Mouse (Mus musculus): Measurements from ENCODE around the gene Gcdh. TPM values are rescaled to one million over a fixed set of nuclear protein-coding genes. Genes with fewer than 3 reads are reported as not detected.

Gene Gcdh
- total RNA-seq, 1 experiment from 2014 or later, result 25.2 TPM

GRCm38 (mm10) chr8:84838513-84838912, 55.2 kb downstream of the Gcdh start:
- no peak for ATAC-seq (replicated peaks; ENCODE audit: low read depth, poor library complexity, severe bottlenecking)

GRCm38 (mm10) chr8:84837912-84838470, 55.7 kb downstream of the Gcdh start:
- no peak for ATAC-seq (replicated peaks; ENCODE audit: low read depth, poor library complexity, severe bottlenecking)

GRCm38 (mm10) chr8:84837149-84837911, 56.4 kb downstream of the Gcdh start:
- ATAC-seq (replicated peaks; ENCODE audit: low read depth, poor library complexity, severe bottlenecking), result no peak

Other genes with a start within 250 kb of the Gcdh start
- 73.6 and 80.7 TPM in 2 replicates for gene Ier2, start 231.1 kb downstream of the Gcdh start, total RNA-seq (2017)
- 85.0 and 102 TPM in 2 replicates for gene Trmt1, start 207.6 kb downstream of the Gcdh start, total RNA-seq (2017)
- gene Nacc1, start 206.1 kb downstream of the Gcdh start, total RNA-seq (2017), result 46.5 and 55.3 TPM in 2 replicates
- gene Lyl1, start 192.5 kb downstream of the Gcdh start, total RNA-seq (2017), result 38.8 and 47.8 TPM in 2 replicates
- 13.2 and 22.4 TPM in 2 replicates for gene G430095P16Rik, start 170.9 kb downstream of the Gcdh start, total RNA-seq (2017)
- gene Nfix, start 93.6 kb downstream of the Gcdh start, total RNA-seq (2017), result 11.6 and 15.5 TPM in 2 replicates
- gene Dand5, start 71.1 kb downstream of the Gcdh start, total RNA-seq (2017), result 2.8 and 4.1 TPM in 2 replicates
- 56.5 and 63.7 TPM in 2 replicates for gene Gadd45gip1, start 62.4 kb downstream of the Gcdh start, total RNA-seq (2017)
- gene Rad23a, start 53.3 kb downstream of the Gcdh start, total RNA-seq (2017), result 30.0 and 45.4 TPM in 2 replicates
- 1,972 and 2,060 TPM in 2 replicates for gene Calr, start 47.0 kb downstream of the Gcdh start, total RNA-seq (2017)
- 130 and 162 TPM in 2 replicates for gene Farsa, start 36.9 kb downstream of the Gcdh start, total RNA-seq (2017)
- 138 and 142 TPM in 2 replicates for gene Syce2, start 21.8 kb downstream of the Gcdh start, total RNA-seq (2017)
- 71.2 and 79.8 TPM in 2 replicates for gene Klf1, start 8.0 kb upstream of the Gcdh start, total RNA-seq (2017)
- gene Dnase2a, start 14.6 kb upstream of the Gcdh start, total RNA-seq (2017), result 41.0 and 47.0 TPM in 2 replicates
- gene Mast1, start 43.4 kb upstream of the Gcdh start, total RNA-seq (2017), result not detected in 2 replicates
- gene Rtbdn, start 53.1 kb upstream of the Gcdh start, total RNA-seq (2017), result not detected in 2 replicates
- not detected in 2 replicates for gene Gm49661, start 75.5 kb upstream of the Gcdh start, total RNA-seq (2017)
- gene Prdx2, start 75.7 kb upstream of the Gcdh start, total RNA-seq (2017), result 631 and 634 TPM in 2 replicates
- 95.8 and 148 TPM in 2 replicates for gene Rnaseh2a, start 75.8 kb upstream of the Gcdh start, total RNA-seq (2017)
- 82.2 and 102 TPM in 2 replicates for gene Junb, start 84.8 kb upstream of the Gcdh start, total RNA-seq (2017)
- 9.2 and 13.5 TPM in 2 replicates for gene Hook2, start 96.7 kb upstream of the Gcdh start, total RNA-seq (2017)
- gene Best2, start 120.6 kb upstream of the Gcdh start, total RNA-seq (2017), result not detected in 2 replicates
- gene Asna1, start 131.4 kb upstream of the Gcdh start, total RNA-seq (2017), result 52.3 and 52.6 TPM in 2 replicates
- 202 and 410 TPM in 2 replicates for gene Trir, start 132.9 kb upstream of the Gcdh start, total RNA-seq (2017)
- 15.5 and 23.2 TPM in 2 replicates for gene Tnpo2, start 143.0 kb upstream of the Gcdh start, total RNA-seq (2017)
- gene Fbxw9, start 166.1 kb upstream of the Gcdh start, total RNA-seq (2017), result 3.9 and 8.4 TPM in 2 replicates
- gene Gm5741, start 174.1 kb upstream of the Gcdh start, total RNA-seq (2017), result not detected in 2 replicates
- 29.8 and 34.1 TPM in 2 replicates for gene Dhps, start 177.8 kb upstream of the Gcdh start, total RNA-seq (2017)
- gene Wdr83os, start 186.8 kb upstream of the Gcdh start, total RNA-seq (2017), result 52.3 and 58.1 TPM in 2 replicates
- gene Wdr83, start 187.4 kb upstream of the Gcdh start, total RNA-seq (2017), result 25.7 and 26.7 TPM in 2 replicates
- gene Man2b1, start 189.3 kb upstream of the Gcdh start, total RNA-seq (2017), result 39.6 and 42.0 TPM in 2 replicates
- not detected in 2 replicates for gene Zfp791, start 229.2 kb upstream of the Gcdh start, total RNA-seq (2017)

Data from common myeloid progenitor, adult 5-6 weeks (primary cell).